Mouse (Mus musculus) left cerebral cortex, postnatal 4 days (tissue): ENCODE measurements at regions not wholly inside any gene's neighbourhood (a gene's known extent, or its start where the extent isn't known, plus 50 kb on each side); places are given as distances from the start of the nearest gene placed in this dataset.
A peak's percentile ranks its signal among the peaks of the same experiment; 100 is the strongest.

ENCODE experiments used
- DNase-seq: peaks from one replicate; pipeline ENCODE4 v3.0.0-alpha.2; 2022
- intact Hi-C: fragments of 180-260 bp; cut with DNase I; formaldehyde crosslinking; loops from one replicate; pipeline ENCODE4 v1.15.1; 2025

DNA sequence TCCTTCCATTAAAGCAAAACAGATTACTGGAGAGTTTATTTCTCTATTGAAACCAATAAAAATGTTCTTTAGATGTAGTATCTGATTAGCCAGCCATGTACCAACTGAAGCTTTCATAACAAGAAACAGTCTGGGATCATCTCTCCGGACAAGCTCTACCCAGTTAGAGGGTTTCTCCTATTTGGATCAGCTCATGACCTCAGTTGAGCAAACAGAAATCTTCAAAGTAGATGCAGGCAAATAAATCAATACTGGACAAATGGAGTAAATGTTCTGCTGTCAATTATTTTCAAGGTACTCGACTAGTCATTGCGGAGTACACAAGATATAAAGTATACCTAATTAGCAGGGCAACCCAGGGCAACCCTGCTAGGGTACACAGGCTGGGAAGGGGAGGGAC is 67.4 kb downstream of the Avpr1a start:
- intact Hi-C loops = no loop called here
- no peak for DNase-seq

DNA sequence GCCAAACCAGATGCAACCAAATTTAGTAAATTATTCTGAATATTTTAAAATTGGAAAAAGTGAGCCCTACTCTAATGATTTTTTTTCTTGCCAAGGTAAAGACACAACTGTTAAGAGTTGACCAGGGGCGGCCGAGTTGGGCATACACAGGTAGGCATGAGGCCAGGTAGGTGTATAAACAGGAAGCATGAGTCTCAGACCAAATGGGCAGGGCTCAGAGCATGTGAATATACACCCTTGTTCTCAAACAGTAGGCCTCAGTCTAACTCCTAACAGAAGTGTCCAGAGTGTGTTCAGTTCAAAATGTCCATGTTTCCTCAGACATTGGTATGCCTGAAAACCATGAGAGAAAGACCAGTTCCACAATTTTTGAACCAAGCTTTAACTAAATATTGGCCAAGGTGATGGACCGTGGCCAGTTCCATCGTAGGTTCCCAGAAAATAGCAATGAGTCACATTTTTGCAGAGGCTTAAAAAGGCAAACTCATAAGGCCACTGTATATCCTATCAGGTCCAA is 71.0 kb downstream of the Avpr1a start:
- DNase-seq = no peak
- intact Hi-C loops = no loop called here

DNA sequence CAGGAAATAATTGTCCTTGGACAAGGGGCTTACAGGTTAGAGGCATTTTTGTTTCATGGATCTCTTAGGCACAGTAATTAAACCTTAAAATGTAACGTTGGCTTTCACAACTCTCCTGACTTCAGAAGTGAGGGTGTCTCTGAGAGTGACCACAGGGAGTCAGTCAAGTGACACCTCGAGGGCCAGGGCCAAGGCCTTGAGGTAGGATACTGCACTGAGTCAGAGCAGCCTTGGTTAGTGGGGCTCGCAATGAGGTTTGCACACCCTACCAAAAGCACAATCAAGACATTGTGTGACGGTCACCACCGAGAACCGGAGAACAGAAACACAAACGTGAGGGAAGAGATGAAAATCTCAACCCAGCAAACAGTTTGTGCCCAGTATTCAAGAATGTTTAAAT is 71.7 kb downstream of the Avpr1a start:
- DNase-seq = no peak
- intact Hi-C loops = no loop called here

DNA sequence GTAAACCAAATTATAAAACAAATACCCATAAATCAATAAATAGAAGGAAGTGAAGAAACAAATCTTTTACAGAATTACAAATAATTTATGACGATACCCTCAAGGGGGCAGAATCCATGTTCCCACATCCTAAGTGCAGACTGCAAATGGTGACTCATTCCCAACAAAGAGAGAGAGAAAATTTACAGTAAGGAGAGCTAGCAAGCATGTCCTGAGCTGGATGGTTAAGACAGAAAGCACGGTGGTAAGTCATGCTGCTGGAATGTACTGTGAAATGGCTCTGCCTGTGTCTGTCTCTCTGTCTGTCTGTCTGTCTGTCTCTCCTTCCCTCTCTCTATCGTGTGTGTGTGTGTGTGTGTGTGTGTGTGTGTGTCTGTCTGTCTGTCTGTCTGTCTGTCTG is 74.3 kb downstream of the Avpr1a start:
- intact Hi-C loops = no loop called here
- no peak for DNase-seq

DNA sequence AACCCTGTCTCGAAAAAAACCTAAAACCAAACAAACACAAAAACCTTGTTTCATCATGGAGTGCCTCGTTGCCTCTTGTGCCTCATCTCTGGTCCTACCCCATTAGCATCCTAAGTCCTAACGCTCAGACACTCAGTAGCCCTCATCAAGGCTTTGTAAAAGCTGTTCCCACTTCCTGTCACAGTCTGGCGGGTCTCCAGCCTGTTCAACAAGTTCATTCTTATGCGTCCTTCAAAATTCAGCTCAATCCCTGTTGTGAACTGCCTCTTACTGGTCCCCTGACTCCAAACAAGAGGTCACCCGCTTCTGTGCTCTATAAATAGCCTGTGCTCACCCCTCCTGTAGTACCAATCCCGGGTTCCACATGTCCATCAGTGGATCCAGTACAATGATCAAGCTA is 77.1 kb downstream of the Avpr1a start:
- intact Hi-C loops = loop anchor here (5.0 kb wide), 2 partner anchors 338 to 423 kb away; no protein-coding TSS in a partner anchor
- DNase-seq = peak; percentile 8

DNA sequence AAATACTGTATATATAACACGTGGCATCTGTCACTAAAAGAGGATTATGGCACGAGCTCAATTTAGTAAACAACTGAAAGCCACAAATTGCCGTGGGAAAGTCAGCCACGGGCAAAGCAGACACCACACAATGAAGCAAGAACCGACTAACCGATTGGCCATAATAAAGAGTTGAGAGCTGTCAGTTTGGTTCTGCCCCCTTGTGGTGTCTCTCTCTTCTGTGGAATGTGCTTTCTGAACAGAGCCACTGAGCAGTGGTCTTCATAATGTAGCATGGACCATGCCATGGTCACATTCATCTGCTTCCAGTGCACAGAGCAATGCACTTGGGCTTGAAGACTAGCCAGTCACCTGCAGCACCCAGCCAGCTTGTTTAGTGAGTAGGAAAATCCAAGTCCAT is 77.5 kb downstream of the Avpr1a start:
- DNase-seq = no peak
- intact Hi-C loops = loop anchor here (5.0 kb wide), 2 partner anchors 339 to 424 kb away; no protein-coding TSS in a partner anchor

DNA sequence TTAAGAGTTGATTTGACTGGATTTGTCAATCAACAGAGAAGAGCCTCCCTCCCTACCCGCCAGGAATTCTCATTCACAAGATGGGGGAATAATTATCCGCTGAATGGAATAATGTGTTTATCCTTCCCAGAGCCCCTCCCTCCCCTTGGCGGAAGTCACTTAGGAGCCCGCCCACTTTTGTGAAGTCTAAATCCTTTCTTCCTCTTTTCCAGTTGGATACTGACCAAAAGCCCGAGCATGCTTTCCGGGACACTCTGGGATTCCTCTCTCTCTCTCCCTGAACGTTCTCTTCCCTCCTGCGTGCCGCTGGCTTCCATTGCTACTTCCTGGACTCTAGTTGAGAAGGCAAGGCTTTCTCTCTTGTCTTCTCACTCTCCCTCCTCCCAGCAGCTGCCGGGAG is 79.9 kb downstream of the Avpr1a start:
- DNase-seq = peak; percentile 3
- intact Hi-C loops = loop anchor here (5.0 kb wide), 2 partner anchors 341 to 426 kb away; no protein-coding TSS in a partner anchor

DNA sequence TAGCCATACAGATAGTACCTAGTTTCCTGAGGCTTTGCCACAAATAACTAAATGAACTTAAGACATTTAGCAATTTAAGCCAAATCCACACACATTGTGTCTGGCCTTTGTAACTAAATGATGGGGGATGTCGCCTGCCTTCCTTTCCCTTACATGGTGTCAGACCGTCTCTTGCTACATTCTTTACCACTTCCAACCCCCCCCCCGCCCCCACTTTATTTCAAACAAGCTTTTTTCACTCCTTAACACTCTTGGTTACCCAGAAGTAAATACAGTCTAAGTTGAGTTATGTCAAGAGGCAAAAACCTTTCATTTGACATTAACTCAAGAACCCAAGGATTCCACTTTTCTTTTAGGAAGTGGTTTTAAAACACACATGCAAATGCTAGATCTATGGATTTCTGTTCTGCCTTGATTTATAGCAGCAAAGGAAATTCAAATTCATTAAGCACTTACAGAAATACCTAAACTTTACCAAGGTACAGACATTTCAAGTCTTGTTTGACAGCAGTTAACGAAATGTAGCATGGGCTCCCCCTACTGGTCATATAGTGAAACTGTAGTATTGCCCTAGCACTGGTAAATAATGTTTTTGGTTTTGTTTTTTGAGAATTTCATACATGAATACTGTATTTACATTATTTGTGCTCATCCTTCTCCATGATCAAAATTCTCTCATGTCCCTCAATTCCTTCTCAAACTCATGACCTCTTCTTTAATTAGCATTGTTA is 80.8 kb downstream of the Avpr1a start:
- intact Hi-C loops = loop anchor here (5.0 kb wide), 2 partner anchors 342 to 427 kb away; no protein-coding TSS in a partner anchor
- peak; percentile 18 for DNase-seq

DNA sequence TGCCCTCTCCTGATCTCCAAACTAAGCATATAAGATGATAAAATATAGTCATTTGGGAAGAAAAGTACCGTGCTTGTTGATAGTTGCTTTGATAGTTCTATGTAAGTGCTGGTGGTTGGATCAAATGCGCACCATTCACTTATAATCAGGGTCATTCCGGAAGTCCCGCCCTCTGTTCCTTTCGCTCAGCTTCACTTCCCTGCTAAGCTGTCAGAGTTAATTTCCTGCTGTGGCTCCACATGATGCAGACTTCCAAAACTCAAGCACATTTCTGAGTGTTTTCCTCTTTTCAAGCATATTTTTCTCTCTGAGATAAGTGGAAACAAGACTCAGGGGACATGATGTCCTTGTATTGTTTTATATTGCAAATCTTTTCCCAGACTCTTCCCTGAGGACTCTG is 86.4 kb downstream of the Avpr1a start:
- intact Hi-C loops = no loop called here
- no peak for DNase-seq

DNA sequence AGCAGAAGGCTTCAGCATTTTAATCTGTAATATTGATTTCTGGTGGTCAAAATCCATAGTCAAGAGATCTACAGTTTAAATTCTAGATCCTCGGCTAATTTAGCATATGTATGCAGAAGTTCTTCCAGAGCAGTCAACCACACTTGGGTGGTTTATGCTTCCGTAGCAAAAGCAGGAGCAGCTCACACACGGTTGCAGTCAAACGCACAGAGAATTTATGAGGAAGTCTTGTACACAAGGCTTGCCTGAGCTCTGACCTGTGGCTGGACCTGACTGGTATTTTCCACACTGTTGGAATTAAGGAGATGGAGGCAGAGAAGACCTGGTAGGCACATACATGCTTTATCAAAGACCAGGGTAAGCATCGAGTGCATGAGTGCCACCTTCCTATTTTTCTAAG is 86.8 kb downstream of the Avpr1a start:
- DNase-seq = no peak
- intact Hi-C loops = no loop called here

DNA sequence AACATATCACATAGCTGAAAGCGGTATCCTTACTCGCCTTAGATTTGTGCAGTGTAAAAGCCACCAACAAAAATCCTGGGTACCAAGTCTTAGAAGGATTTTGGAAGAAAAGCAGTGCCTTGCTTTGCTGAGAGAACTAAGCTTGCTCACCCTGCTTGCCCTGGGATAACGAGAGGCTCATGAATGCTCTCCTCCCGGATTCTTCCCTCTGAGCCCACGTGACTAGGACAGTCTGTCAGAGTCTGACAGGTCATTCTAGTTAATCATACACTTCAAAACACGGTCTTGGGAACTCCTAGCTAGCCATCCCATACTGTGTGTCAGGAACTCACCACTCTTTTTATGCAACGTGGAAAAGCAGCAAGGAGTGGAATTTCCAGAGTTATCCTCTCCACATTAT is 91.4 kb downstream of the Avpr1a start:
- intact Hi-C loops = no loop called here
- DNase-seq = no peak

DNA sequence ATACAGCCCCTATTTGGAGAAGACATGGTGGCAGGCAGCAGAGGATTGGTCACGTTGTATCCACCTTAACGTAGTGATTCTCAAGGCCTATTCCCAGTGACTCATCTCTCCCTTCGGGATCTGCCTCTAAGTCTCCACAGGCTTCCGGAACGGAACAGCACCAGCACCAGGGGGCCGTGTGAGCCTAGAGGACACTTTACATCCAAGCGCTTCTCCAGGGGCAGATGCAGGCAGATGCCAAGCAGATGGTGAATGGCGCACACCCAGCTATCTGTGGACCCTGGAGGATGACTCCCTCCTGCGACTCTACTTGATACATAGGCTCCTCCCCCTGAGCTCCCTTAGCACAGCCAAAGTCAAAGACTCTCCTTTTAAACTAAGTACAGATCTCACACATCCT is 94.3 kb downstream of the Avpr1a start:
- intact Hi-C loops = no loop called here
- DNase-seq = no peak

DNA sequence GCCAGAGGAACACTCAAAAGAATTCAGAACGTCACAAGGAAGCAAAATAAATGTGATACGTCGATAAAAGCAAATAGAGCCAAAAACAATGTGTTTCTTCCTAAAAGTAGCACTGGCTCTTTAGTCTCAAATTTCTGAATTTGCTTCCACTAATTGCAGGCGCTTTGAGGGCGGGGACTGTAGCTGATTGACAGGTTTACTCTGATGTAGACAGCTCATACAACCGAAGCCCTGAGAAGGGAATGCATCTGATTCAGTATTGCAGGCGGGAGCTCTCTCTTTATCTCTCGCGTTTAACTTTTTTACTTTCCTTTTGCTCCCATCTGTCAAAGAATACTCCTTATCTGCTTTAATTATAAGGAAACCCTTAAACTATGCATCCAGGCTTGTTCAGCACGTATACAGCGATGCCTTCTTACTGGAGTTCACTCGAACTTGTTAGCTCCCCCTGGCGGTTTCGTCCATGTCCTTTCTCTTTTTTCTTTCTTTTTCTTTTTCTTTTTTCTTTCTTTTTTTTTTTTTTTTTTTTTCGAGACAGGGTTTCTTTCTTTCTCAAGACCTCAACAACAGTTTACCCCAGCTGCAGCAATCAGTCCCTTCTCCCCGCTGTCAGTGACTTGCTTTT is 95.9 kb downstream of the Avpr1a start:
- intact Hi-C loops = no loop called here

DNA sequence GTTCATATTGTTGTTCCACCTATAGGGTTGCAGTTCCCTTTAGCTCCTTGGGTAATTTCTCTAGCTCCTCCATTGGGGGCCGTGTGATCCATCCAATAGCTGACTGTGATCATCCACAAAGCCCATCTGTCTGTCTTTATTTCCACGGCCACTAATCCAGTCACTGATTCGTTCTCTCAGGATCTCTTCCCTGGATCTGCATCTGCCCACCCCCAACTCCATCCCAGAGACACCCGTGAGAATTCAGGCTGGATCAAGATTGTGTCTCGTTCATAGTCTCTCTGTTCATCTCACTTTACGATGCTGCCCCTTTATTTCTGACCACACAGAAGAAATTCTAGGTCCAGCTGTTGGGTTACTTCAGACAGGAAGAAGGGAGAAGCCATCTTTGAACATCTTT is 96.7 kb downstream of the Avpr1a start:
- no peak for DNase-seq
- intact Hi-C loops = no loop called here

More for the DNA sequence above, 95.9 kb downstream of the Avpr1a start:
- peak; percentile 75 for DNase-seq

DNA sequence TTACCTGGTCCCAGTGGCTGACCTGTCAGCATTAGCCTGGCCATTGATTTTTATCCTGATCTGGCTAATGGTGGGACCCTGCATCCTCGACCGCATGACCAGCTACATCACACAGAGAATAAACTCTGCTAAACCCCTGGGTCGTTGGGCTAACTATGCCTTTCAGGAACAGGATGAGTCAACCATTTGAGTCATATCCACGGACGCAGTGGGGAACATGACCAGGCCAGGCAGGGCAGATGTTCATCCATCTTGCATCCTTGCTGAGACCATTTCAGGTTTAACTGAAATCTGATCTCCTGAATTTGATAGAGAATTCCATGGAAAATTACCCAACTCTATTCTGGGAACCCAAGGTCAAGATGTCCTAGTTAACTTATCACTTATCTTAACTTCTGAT is 103.3 kb downstream of the Avpr1a start:
- intact Hi-C loops = loop anchor here (5.0 kb wide), 1 partner anchor 456 kb away; no protein-coding TSS in a partner anchor
- no peak for DNase-seq

DNA sequence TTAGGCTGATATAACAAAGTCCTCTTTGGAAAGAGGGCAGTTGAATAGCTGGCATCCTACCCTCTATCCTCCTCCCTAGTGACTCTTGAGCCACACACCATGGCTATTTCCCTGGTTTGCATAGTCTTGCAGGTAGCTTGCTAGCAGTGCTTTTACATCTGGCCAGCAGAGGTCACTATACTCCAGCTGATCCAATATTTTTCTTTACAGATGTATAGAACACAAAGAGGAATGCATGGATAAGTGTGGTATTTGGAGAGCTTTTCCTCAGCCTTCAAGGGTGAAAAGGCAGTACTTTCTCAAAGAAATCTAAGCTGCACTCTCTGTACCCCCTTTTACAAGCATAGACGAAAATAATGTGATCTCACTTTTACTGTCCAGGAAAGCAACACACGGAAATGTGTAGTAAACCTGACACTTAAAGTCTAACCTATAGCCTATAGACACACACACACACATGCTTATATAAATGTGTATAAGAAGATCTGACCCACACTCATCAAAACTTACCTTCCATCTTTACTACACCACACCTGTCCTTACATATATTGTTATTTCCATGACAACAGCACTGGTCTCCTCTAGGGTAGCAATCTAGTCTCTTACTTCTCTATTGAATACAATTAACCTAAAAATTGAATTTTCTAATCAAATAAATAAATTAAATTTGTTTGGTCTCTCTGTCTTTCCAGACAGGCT is 105.0 kb downstream of the Avpr1a start:
- intact Hi-C loops = loop anchor here (2.0 to 5.0 kb wide), 2 partner anchors 240 to 454 kb away; no protein-coding TSS in a partner anchor
- DNase-seq = peak; percentile 55

DNA sequence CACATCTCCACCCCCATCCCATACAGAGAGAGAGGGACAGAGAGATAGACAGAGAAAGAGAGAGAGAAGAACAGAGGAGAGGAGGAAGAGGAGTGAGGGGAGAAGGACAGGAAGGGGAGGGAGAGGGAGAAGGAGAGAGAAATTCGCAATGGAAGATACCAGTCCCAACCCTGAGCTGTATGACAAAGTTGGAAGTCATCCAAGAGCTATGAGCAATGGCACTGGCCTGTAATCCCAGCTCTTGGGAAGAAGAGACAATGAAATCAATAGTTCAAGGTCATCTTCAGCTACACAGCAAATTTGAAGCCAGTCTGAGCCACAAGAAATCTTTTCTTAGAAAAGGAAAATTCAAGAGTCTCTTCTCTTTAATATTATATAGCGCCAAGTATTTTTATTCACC is 105.6 kb downstream of the Avpr1a start:
- no peak for DNase-seq
- intact Hi-C loops = loop anchor here (2.0 to 5.0 kb wide), 2 partner anchors 239 to 453 kb away; no protein-coding TSS in a partner anchor

DNA sequence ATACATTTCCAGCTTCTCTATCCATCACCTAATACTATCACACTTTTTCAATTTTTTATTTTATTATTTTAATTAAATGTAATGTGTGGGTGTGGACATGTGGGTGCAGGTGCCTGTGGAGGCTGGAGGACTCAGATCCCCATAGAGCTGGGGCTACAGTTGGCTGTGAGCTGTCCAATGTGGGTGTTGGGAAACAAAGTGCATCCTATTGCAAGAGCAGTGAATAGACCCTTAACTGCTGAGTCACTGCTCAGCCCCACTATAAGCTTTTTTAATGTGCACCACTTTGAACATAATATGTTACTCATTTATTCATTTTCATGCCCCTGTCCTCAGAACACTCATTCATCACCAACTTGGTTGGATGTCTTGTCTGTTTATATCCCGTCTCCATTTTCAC is 110.4 kb downstream of the Avpr1a start:
- intact Hi-C loops = no loop called here
- DNase-seq = no peak

DNA sequence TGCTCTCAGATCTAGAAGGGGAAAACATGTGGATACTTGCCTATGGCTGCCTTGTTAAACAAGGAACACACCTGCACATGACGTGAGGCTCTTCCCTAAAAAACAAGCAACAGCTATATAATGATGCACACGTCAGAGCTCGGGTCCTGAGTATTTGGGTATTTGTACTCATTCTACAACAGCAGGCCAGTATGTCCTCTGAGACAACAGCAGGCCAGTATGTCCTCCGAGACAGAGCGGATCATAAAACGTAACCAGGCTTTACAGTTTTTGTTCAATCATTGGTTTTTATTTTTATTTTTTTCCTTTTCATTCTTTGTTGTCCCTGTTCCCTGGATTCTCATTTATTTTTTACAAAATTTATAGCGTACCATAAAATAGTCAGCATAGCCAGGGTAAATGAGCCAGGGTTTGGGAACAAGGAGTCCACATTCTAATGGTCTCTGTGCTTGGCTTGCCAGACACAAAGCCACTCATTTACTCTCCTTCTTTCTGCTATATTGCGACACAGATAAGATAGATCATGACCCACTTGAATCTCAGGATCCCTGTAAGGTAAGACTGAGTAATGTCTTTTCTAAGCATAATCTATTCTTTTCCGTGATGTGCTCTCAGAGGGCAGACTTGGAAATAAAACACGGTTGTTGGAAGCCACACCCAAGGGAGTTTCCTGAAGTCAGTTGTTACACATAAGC is 111.8 kb downstream of the Avpr1a start:
- intact Hi-C loops = no loop called here
- DNase-seq = no peak

DNA sequence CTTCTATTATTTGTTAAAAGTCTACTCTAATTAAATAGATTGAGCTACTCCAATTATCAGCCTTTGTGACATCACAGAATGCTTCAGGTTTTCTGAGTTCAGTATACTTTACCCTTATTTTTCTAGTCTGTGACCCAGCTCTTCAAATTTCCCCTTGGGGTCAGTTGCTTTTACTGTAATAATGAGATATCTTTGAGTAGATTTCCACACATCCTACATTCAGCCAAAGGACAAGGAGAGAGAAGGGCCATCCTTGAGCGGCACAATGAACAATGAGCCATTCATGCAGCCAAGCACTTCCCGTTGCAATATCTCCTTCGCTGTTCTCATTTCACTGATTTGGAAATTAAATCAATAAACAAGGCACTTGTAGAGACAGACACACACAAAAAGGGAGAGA is 113.6 kb downstream of the Avpr1a start:
- intact Hi-C loops = no loop called here
- DNase-seq = no peak

DNA sequence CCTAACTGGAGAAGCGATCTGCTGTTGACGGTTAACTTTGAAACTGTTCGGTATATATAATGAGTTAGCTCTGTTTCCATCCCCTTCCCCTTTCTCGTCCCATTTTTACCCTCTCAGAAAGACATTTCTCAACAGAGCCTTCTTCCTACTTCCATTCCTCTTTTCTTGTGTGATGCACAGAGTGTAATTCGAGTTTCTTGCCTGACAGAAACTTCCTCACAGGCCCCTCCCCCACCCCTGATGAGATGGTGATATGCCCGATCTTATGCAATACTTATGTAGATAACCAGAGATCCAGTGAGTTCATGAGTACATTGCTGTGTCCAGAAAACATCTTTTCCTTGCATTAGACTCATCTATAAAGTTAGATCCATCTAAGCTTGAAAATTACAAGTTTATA is 114.2 kb downstream of the Avpr1a start:
- no peak for DNase-seq
- intact Hi-C loops = no loop called here
